Mouse (Mus musculus) C2C12 (cell line): ENCODE data around the gene Dtd1. TPM values are rescaled to one million over a fixed set of nuclear protein-coding genes. Genes with fewer than 3 reads are reported as not detected.
"Not testable (repeated sequence)": the region's sequence is repeated elsewhere in the genome, so short reads cannot be mapped to it uniquely, and the experiment has no call there.

ENCODE experiments used
- H3K27me3 ChIP-seq: one replicate; pipeline ENCODE4 v1.6.1; 2011; ENCODE audit not compliant: control insufficient read depth, insufficient read depth, insufficient read length
- H3K36me3 ChIP-seq: one replicate; pipeline ENCODE4 v1.6.1; 2011; ENCODE audit not compliant: control insufficient read depth, insufficient read depth
- H3K4me3 ChIP-seq: one replicate; pipeline ENCODE4 v1.5.1; 2011; ENCODE audit warnings: mild to moderate bottlenecking, control low read depth; ENCODE audit not compliant: poor library complexity, insufficient read depth, severe bottlenecking
- H3K79me2 ChIP-seq: one replicate; pipeline ENCODE4 v1.6.1; 2011; ENCODE audit not compliant: control insufficient read depth, insufficient read depth
- H3K79me3 ChIP-seq: one replicate; pipeline ENCODE4 v1.6.1; 2011; ENCODE audit warnings: low read depth, control low read depth
- H3ac ChIP-seq: one replicate; pipeline ENCODE3; 2011; ENCODE audit warnings: low read depth; ENCODE audit not compliant: control insufficient read depth, insufficient read length
- CEBPB ChIP-seq: IDR thresholded peaks from one replicate; pipeline ENCODE4 v1.6.1; 2011; ENCODE audit warnings: low read depth, mild to moderate bottlenecking, control low read depth, moderate library complexity
- CTCF ChIP-seq: IDR thresholded peaks from one replicate; pipeline ENCODE4 v1.5.1; 2011; ENCODE audit not compliant: control insufficient read depth, insufficient read depth, insufficient read length
- FOSL1 ChIP-seq: IDR thresholded peaks from one replicate; pipeline ENCODE4 v1.8.0; 2011; ENCODE audit warnings: mild to moderate bottlenecking, low read length; ENCODE audit not compliant: poor library complexity, insufficient read depth, severe bottlenecking
- MAX ChIP-seq: IDR thresholded peaks from one replicate; pipeline ENCODE4 v1.6.1; 2011; ENCODE audit warnings: mild to moderate bottlenecking, control low read depth
- MYOD1 ChIP-seq: IDR thresholded peaks from one replicate; pipeline ENCODE4 v1.6.1; 2011; ENCODE audit warnings: low read depth; ENCODE audit not compliant: control insufficient read depth, insufficient read length
- MYOG ChIP-seq: IDR thresholded peaks from one replicate; pipeline ENCODE4 v1.6.1; 2011; ENCODE audit not compliant: control insufficient read depth, insufficient read length; ENCODE audit errors: extremely low read depth
- USF1 ChIP-seq: IDR thresholded peaks from one replicate; pipeline ENCODE4 v1.6.1; 2011; ENCODE audit warnings: low read depth, mild to moderate bottlenecking, control low read depth, moderate library complexity
- polyA plus RNA-seq: library from polyadenylated mRNA; unstranded; fragments of >200 nt; fragmentation: generic; extraction: Trizol; gene quantifications from one replicate; pipeline ENCODE4 v1.2.1, GENCODE M21; 2012; ENCODE audit warnings: missing spikeins

Dtd1 gene
- polyA plus RNA-seq, 1 experiment, result 7.1 TPM

- Histone ChIP-seq H3ac (no peak overlapping the region), H3K79me3 (no peaks in the 10 kb centered on the region), H3K36me3 (peaks cover 67% of the 10 kb centered on the region), H3K79me2 (no peaks in the 10 kb centered on the region), H3K4me3 (no peak overlapping the region), H3K27me3 (no peaks in the 10 kb centered on the region)
- TF ChIP-seq MAX, result no peak
- no peak for TF ChIP-seq USF1
- TF ChIP-seq CEBPB, result no peak
- no peak for TF ChIP-seq CTCF
- TF ChIP-seq MYOD1, result no peak
- no peak for TF ChIP-seq FOSL1
- no peak for TF ChIP-seq MYOG
Measured at GRCm38 (mm10) chr2:144588723-144589122, 11.0 kb upstream of the Dtd1 start.

- H3ac ChIP-seq, H3K27me3 ChIP-seq, H3K4me3 ChIP-seq, H3K79me2 ChIP-seq, H3K79me3 ChIP-seq: not testable (repeated sequence)
- peaks cover 31% of the 10 kb centered on the region for H3K36me3 ChIP-seq
- TF ChIP-seq USF1, result peak; percentile 15
Measured at GRCm38 (mm10) chr2:144593036-144593435, 6.7 kb upstream of the Dtd1 start.

DNA sequence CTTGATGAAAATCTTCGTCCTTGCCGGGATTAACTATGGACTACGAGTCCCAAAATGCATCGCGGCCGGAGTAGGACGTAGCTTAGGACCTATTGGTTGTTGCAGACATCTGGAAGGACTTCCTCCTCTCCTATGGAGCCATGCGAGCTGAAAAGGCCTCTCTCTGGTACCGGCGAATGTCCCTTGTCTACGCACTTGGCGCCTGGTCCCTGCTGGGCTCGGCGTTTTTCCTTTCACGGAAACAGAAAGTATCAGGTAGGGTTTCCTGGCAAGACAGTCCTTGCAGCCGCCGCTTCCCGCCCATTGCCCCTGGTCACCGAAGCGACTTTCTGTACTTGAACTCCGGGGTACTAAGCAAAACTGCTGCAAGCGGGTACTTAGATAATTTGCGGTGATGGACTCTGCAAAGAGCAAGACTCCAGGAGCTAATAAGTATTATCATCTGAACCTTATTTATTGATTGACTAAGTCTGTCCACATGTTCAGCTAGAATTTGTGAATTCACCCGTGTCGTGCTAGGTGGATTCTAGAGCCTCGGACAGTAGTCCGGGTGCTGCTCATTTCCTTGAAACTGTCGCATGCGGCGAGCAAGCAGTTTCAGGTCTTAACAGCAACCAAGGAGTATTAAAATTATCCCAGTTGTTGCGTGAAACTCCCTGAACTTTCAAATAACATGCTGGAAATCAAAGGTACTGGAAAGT lies 5.6 kb upstream of the Dtd1 start, which contains the start of gene Smim26:
Smim26 (plus strand) TSS at position 104 of the 701 bp plus-strand sequence.
- no peaks in the 10 kb centered on the region for H3K27me3 ChIP-seq
- H3ac ChIP-seq, result peak within 1 kb of the TSS; percentile 80
- H3K4me3 ChIP-seq, result peak within 1 kb of the TSS; percentile 46
- no peaks in the 10 kb centered on the region for H3K79me3 ChIP-seq
- H3K79me2 ChIP-seq, result no peaks in the 10 kb centered on the region
- TF ChIP-seq CTCF, result no peak
- TF ChIP-seq MAX, result peak; percentile 42
- no peak for TF ChIP-seq MYOG
- H3K36me3 ChIP-seq, result peaks cover 21% of the 10 kb centered on the region

DNA sequence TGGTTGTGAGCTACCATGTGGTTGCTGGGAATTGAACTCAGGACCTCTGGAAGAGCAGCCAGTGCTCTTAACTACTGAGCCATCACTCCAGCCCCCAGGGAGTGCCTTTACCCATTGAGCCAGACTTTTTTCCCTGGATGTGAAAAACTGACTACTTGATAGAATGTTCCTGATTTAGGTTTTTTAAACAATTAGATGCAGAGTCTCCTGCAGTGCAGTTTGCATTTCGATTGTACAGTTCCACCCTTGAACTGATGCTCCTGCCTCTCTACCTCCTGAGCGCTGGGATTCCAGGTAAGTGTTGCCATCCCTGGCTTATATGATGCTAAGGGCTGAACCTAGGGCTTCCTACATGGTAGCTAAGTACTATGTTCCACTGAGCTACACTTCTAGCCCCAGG lies 1.7 kb upstream of the Dtd1 start:
- no peaks in the 10 kb centered on the region for H3K79me3 ChIP-seq
- H3K4me3 ChIP-seq, result no peak overlapping the region
- no peaks in the 10 kb centered on the region for H3K27me3 ChIP-seq
- no peaks in the 10 kb centered on the region for H3K79me2 ChIP-seq
- no peak for TF ChIP-seq CTCF
- TF ChIP-seq MYOG, result no peak
- no peak overlapping the region for H3ac ChIP-seq
- peaks cover 8% of the 10 kb centered on the region for H3K36me3 ChIP-seq

- Histone ChIP-seq H3K79me2 (no peaks in the 10 kb centered on the region), H3ac (no peak overlapping the region), H3K79me3 (no peaks in the 10 kb centered on the region), H3K27me3 (no peaks in the 10 kb centered on the region), H3K36me3 (no peaks in the 10 kb centered on the region), H3K4me3 (no peak overlapping the region)
- no peak for TF ChIP-seq MYOD1
- no peak for TF ChIP-seq CEBPB
- no peak for TF ChIP-seq FOSL1
- no peak for TF ChIP-seq USF1
- no peak for TF ChIP-seq CTCF
- no peak for TF ChIP-seq MAX
- no peak for TF ChIP-seq MYOG
Measured at GRCm38 (mm10) chr2:144601576-144601975, 1.9 kb downstream of the Dtd1 start.

DNA sequence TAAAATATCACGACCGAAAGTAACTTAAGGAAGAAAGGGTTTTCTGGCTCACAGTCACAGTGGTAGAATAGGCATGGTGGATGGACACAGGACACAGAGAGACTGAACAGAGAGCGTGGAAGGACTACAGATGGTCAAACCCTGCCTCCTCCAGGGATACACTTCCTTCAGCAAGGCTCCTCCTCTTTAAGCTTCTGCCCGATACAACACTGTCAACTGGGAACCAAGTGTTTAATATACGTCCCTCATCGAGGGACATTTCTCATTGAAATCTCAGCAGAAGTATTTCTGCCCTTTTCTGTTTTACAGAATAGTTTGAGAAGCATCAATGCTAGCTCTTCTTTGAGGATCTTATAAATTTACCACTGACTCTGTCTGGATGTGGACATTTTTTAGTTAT lies 14.3 kb downstream of the Dtd1 start:
- H3K4me3 ChIP-seq, result no peak overlapping the region

More for the DNA sequence above, 14.3 kb downstream of the Dtd1 start:
- no peak overlapping the region for H3ac ChIP-seq
- no peaks in the 10 kb centered on the region for H3K79me2 ChIP-seq
- no peaks in the 10 kb centered on the region for H3K79me3 ChIP-seq
- no peaks in the 10 kb centered on the region for H3K27me3 ChIP-seq
- H3K36me3 ChIP-seq, result no peaks in the 10 kb centered on the region
- no peak for TF ChIP-seq MAX
- TF ChIP-seq USF1, result no peak
- TF ChIP-seq FOSL1, result no peak
- no peak for TF ChIP-seq CTCF
- TF ChIP-seq CEBPB, result no peak
- no peak for TF ChIP-seq MYOG
- TF ChIP-seq MYOD1, result no peak
